In genomic region chr7:110018117-110018630, GRCm38 (mm10) we compare ENCODE assay signal across 8 mouse cellular contexts. TPM values are rescaled to one million over a fixed set of nuclear protein-coding genes. Genes with fewer than 3 reads are reported as not detected.
A peak's percentile ranks its signal among the peaks of the same experiment; 100 is the strongest.
DNase-seq lines count a peak whose midpoint lies in the region; ATAC-seq and TF ChIP-seq lines count a peak whose summit lies in the region.

Ipo7 (plus strand) TSS chr7:110018274.

- no peak for TF ChIP-seq CTCF in CH12.LX (conservative IDR thresholded peaks at IDR 0.05 in 1 of 2, IDR thresholded peaks at IDR 0.05 in 1 of 2; ENCODE audit: low read depth in 2 of 2, low read length in 2 of 2)
- TF ChIP-seq CTCF in heart, postnatal 0 days (IDR thresholded peaks at IDR 0.05; ENCODE audit: low read depth), result no peak
- no peak for TF ChIP-seq CTCF in testis, adult 2 months (IDR thresholded peaks at IDR 0.05; ENCODE audit: control insufficient read depth, insufficient read depth, insufficient replicate concordance, low read depth, low read length)

- no peak for TF ChIP-seq RAD21 in CH12.LX (IDR thresholded peaks at IDR 0.05; ENCODE audit: low read depth, low read length)

- H3K4me2 ChIP-seq in CH12.LX (ENCODE audit: insufficient read depth, low read depth, poor library complexity, severe bottlenecking), result peak within 1 kb of the TSS; percentile 55; the same call in 1 of the 2 replicates
- peak within 1 kb of the TSS; percentile 90 for H3K4me2 ChIP-seq in forebrain, embryonic 12.5 days
- peak within 1 kb of the TSS; percentile 84 for H3K4me2 ChIP-seq in heart, postnatal 0 days (ENCODE audit: low read depth, low read length)
- peak within 1 kb of the TSS; percentile 69 for H3K4me2 ChIP-seq in liver, embryonic 16.5 days (ENCODE audit: low read depth, low read length)
- H3K4me2 ChIP-seq in neural tube, embryonic 13.5 days, result peak within 1 kb of the TSS; percentile 96

- peak within 1 kb of the TSS; percentile 81 for H3K27ac ChIP-seq in CH12.LX (ENCODE audit: insufficient read depth, low read depth)
- peak within 1 kb of the TSS; percentile 87 for H3K27ac ChIP-seq in forebrain, embryonic 12.5 days
- peak within 1 kb of the TSS; percentile 90 for H3K27ac ChIP-seq in heart, postnatal 0 days (ENCODE audit: low read depth)
- H3K27ac ChIP-seq in liver, embryonic 16.5 days (ENCODE audit: low read length), result peak within 1 kb of the TSS; percentile 92
- peak within 1 kb of the TSS; percentile 87 for H3K27ac ChIP-seq in neural tube, embryonic 13.5 days (replicated peaks)
- H3K27ac ChIP-seq in testis, adult 2 months (ENCODE audit: control insufficient read depth, insufficient read depth, low read depth, low read length), result peak within 1 kb of the TSS; percentile 81

- H3K27me3 ChIP-seq in CH12.LX (replicated peaks), result no peaks in the 10 kb centered on the region
- H3K27me3 ChIP-seq in forebrain, embryonic 12.5 days, result no peaks in the 10 kb centered on the region
- no peaks in the 10 kb centered on the region for H3K27me3 ChIP-seq in heart, postnatal 0 days (ENCODE audit: control insufficient read depth, insufficient read depth, low read length)
- no peaks in the 10 kb centered on the region for H3K27me3 ChIP-seq in liver, embryonic 16.5 days (ENCODE audit: control insufficient read depth, insufficient read depth, low read depth, low read length)
- no peaks in the 10 kb centered on the region for H3K27me3 ChIP-seq in neural tube, embryonic 13.5 days
- no peaks in the 10 kb centered on the region for H3K27me3 ChIP-seq in testis, adult 2 months (ENCODE audit: control insufficient read depth, insufficient read depth, low read length)

- peak; percentile 90 for DNase-seq in CH12.LX (ENCODE audit: extremely low read depth)
- DNase-seq in c-Kit-positive CD71-positive TER-119-negative erythroid progenitor cells, embryonic 14.5 days (ENCODE audit: low read depth), result peak; percentile 86
- peak; percentile 94 for DNase-seq in heart, postnatal 0 days (ENCODE audit: low spot score)
- DNase-seq in kidney, postnatal 4 days, result peak; percentile 95 to 96

- TF ChIP-seq EP300 in CH12.LX (IDR thresholded peaks at IDR 0.05; ENCODE audit: low read length), result no peak
- TF ChIP-seq EP300 in heart, postnatal 0 days (IDR thresholded peaks at IDR 0.05; ENCODE audit: low read depth), result peak; percentile 42; the same call in 1 of the 2 replicates

- dilution Hi-C loops in CH12.LX (cut with MboI; ENCODE audit: extremely low pct_ligation_motif_present, extremely low pct_unique_long_range_greater_than_20kb, low sequenced_read_pairs), result no loop called here

- H3K4me3 ChIP-seq in CH12.LX (replicated peaks in 1 of 3; ENCODE audit: low read depth in 2 of 3, low read length in 2 of 3, poor library complexity in 1 of 3), result peak within 1 kb of the TSS; percentile 93 to 95 (median 94)
- peak within 1 kb of the TSS; percentile 99 for H3K4me3 ChIP-seq in forebrain, embryonic 12.5 days (replicated peaks)
- peak within 1 kb of the TSS; percentile 72 for H3K4me3 ChIP-seq in heart, postnatal 0 days (ENCODE audit: low read depth, low read length)
- peak within 1 kb of the TSS; percentile 98 for H3K4me3 ChIP-seq in liver, embryonic 16.5 days (ENCODE audit: low read depth, low read length)
- H3K4me3 ChIP-seq in neural tube, embryonic 13.5 days, result peak within 1 kb of the TSS; percentile 96
- H3K4me3 ChIP-seq in testis, adult 2 months (ENCODE audit: control insufficient read depth, low read depth, low read length), result peak within 1 kb of the TSS; percentile 85

- H3K79me2 ChIP-seq in CH12.LX (replicated peaks; ENCODE audit: control insufficient read depth, extremely low read depth, insufficient read depth, poor library complexity, severe bottlenecking), result peaks cover 43% of the 10 kb centered on the region

- peak within 1 kb of the TSS; percentile 94 for H3K9ac ChIP-seq in CH12.LX (ENCODE audit: insufficient read depth, low read depth)
- peak within 1 kb of the TSS; percentile 97 for H3K9ac ChIP-seq in forebrain, embryonic 12.5 days
- H3K9ac ChIP-seq in heart, postnatal 0 days (replicated peaks; ENCODE audit: low read depth, low read length), result peak within 1 kb of the TSS; percentile 88
- peak within 1 kb of the TSS; percentile 97 for H3K9ac ChIP-seq in liver, embryonic 16.5 days (ENCODE audit: low read depth, low read length)
- H3K9ac ChIP-seq in neural tube, embryonic 13.5 days, result peak within 1 kb of the TSS; percentile 98

- H3K4me1 ChIP-seq in CH12.LX (ENCODE audit: control insufficient read depth in 1 of 2, insufficient read depth in 2 of 2), result peaks cover 0 to 21% of the 10 kb centered on the region in 2 experiments; a peak in 2 of 4 replicates
- peaks cover 6% of the 10 kb centered on the region; the same call in 1 of the 2 replicates for H3K4me1 ChIP-seq in forebrain, embryonic 12.5 days
- peaks cover 9% of the 10 kb centered on the region for H3K4me1 ChIP-seq in heart, postnatal 0 days (ENCODE audit: control insufficient read depth, insufficient read depth)
- H3K4me1 ChIP-seq in liver, embryonic 16.5 days (ENCODE audit: control insufficient read depth, low read depth, low read length), result peaks cover 12% of the 10 kb centered on the region
- peaks cover 17% of the 10 kb centered on the region for H3K4me1 ChIP-seq in neural tube, embryonic 13.5 days (replicated peaks)
- no peaks in the 10 kb centered on the region for H3K4me1 ChIP-seq in testis, adult 2 months (ENCODE audit: control insufficient read depth, insufficient read depth, low read length)

- peak; percentile 98 for ATAC-seq in forebrain, embryonic 12.5 days (ENCODE audit: low FRiP score)
- ATAC-seq in heart, postnatal 0 days (ENCODE audit: insufficient read depth, low read depth), result peak; percentile 98
- ATAC-seq in liver, embryonic 16.5 days (ENCODE audit: low read depth), result peak; percentile 97
- peak; percentile 97 for ATAC-seq in neural tube, embryonic 13.5 days (ENCODE audit: low read depth)

- H3K36me3 ChIP-seq in CH12.LX (replicated peaks in 1 of 2; ENCODE audit: control insufficient read depth in 1 of 2, insufficient read depth in 1 of 2, low read length in 1 of 2), result peaks cover 0 to 10% of the 10 kb centered on the region in 2 experiments
- no peaks in the 10 kb centered on the region for H3K36me3 ChIP-seq in forebrain, embryonic 12.5 days (replicated peaks)
- H3K36me3 ChIP-seq in heart, postnatal 0 days (replicated peaks; ENCODE audit: control insufficient read depth, insufficient read depth, low read length), result no peaks in the 10 kb centered on the region
- H3K36me3 ChIP-seq in liver, embryonic 16.5 days (ENCODE audit: control insufficient read depth, insufficient read depth), result no peaks in the 10 kb centered on the region
- no peaks in the 10 kb centered on the region for H3K36me3 ChIP-seq in neural tube, embryonic 13.5 days
- no peaks in the 10 kb centered on the region for H3K36me3 ChIP-seq in testis, adult 2 months (ENCODE audit: control insufficient read depth, insufficient read depth, low read length)

- under 1% methylated on average over 48 of the region's 48 CpGs for WGBS in forebrain, embryonic 12.5 days
- under 1% methylated on average over 48 of the region's 48 CpGs for WGBS in heart, postnatal 0 days
- 0% methylated on average over 47 of the region's 48 CpGs for WGBS in liver, embryonic 16.5 days (ENCODE audit: insufficient replicate concordance)
- under 1% methylated on average over 48 of the region's 48 CpGs for whole genome bisulfite sequencing in neural tube, embryonic 13.5 days

- peaks cover 5% of the 10 kb centered on the region for H3K9me3 ChIP-seq in CH12.LX (replicated peaks; ENCODE audit: low read length)
- H3K9me3 ChIP-seq in forebrain, embryonic 12.5 days, result no peaks in the 10 kb centered on the region
- H3K9me3 ChIP-seq in heart, postnatal 0 days (replicated peaks; ENCODE audit: control insufficient read depth, low read length), result no peaks in the 10 kb centered on the region
- no peaks in the 10 kb centered on the region for H3K9me3 ChIP-seq in liver, embryonic 16.5 days (replicated peaks; ENCODE audit: control insufficient read depth, low read length)
- H3K9me3 ChIP-seq in neural tube, embryonic 13.5 days, result no peaks in the 10 kb centered on the region

- in situ Hi-C loops in CH12.LX (cut with MboI; ENCODE audit: low pct_ligation_motif_present, low pct_unique_long_range_greater_than_20kb, low sequenced_read_pairs), result no loop called here

- peak; percentile 99 for TF ChIP-seq POLR2A in CH12.LX (IDR thresholded peaks at IDR 0.05; ENCODE audit: low read depth, low read length)
- TF ChIP-seq POLR2A in testis, adult 2 months (IDR thresholded peaks at IDR 0.05; ENCODE audit: control insufficient read depth, low read depth, low read length), result peak; percentile 95

TF ChIP-seq in CH12.LX, 34 proteins besides CTCF, POLR2A, EP300 and RAD21 (continues in another document):
- TF ChIP-seq HCFC1 (IDR thresholded peaks at IDR 0.05; ENCODE audit: low read depth, low read length) (peak; percentile 99), E2F4 (IDR thresholded peaks at IDR 0.05; ENCODE audit: insufficient replicate concordance, low read depth, low read length) (peak; percentile 86; the same call in 1 of the 2 replicates), CHD2 (IDR thresholded peaks at IDR 0.05; ENCODE audit: low read length) (no peak), ELF1 (IDR thresholded peaks at IDR 0.05; ENCODE audit: low read depth, low read length) (peak; percentile 90), KAT2A (IDR thresholded peaks at IDR 0.05; ENCODE audit: insufficient replicate concordance, low read length) (peak; percentile 97), USF1 (IDR thresholded peaks at IDR 0.05; ENCODE audit: low read depth, low read length) (peak; percentile 84), TBP (conservative IDR thresholded peaks at IDR 0.05; ENCODE audit: low read depth, low read length) (peak; percentile 92), JUND (conservative IDR thresholded peaks at IDR 0.05; ENCODE audit: low read depth, low read length) (no peak), MYC (IDR thresholded peaks at IDR 0.05; ENCODE audit: low read depth, low read length) (peak; percentile 100), MAX (IDR thresholded peaks at IDR 0.05; ENCODE audit: low read length) (peak; percentile 99), MEF2A (IDR thresholded peaks at IDR 0.05; ENCODE audit: borderline replicate concordance, low read depth, low read length) (no peak), POLR2AphosphoS2 (IDR thresholded peaks at IDR 0.05; ENCODE audit: low read depth, low read length) (peak; percentile 85), CHD1 (IDR thresholded peaks at IDR 0.05; ENCODE audit: low read depth, low read length) (0 out of 2 replicates have a peak, but pooled peaks have one; percentile 42)

RNA-seq across cellular contexts. Expression of gene Ipo7, which starts in this region (rescaled TPM):
- total RNA-seq in CH12.LX (2012; rRNA removed) (126 and 137 TPM in 2 replicates), CH12.LX (2014; rRNA removed) (181 and 198 TPM in 2 replicates)
- 183 and 189 TPM in 2 replicates for polyA plus RNA-seq in CH12.LX (2012; ENCODE audit: insufficient read length, low read depth)
- polyA plus RNA-seq in forebrain, embryonic 12.5 days (2016; fragmentation: Nextera tagmentation; extraction: Ambion mirVana), result 58.6 and 61.1 TPM in 2 replicates
- 72.6 and 85.5 TPM in 2 replicates for total RNA-seq in heart, postnatal 0 days (2014; rRNA removed; ENCODE audit: low replicate concordance)
- 24.0 and 24.3 TPM in 2 replicates for polyA plus RNA-seq in heart, postnatal 0 days (2015; fragmentation: Nextera tagmentation; extraction: Ambion mirVana)
- 18.8 and 21.2 TPM in 2 replicates for polyA plus RNA-seq in liver, embryonic 16.5 days (2015; fragmentation: Nextera tagmentation; extraction: Ambion mirVana)
- 40.2 and 43.3 TPM in 2 replicates for polyA plus RNA-seq in neural tube, embryonic 13.5 days (2015; fragmentation: Nextera tagmentation; extraction: Ambion mirVana)
- 7.9 and 8.7 TPM in 2 replicates for polyA plus RNA-seq in testis, adult 2 months (2012; rRNA removed)

Comparison
In these comparisons a context has a peak if more than half of its experiments do, and no peak if none do; other contexts are left out.
1. Peak in every context shown above with its lines: DNase-seq, ATAC-seq, H3K4me3 ChIP-seq and H3K27ac ChIP-seq.